Mouse (Mus musculus): Measurements from ENCODE around the gene Fblim1.

DNA sequence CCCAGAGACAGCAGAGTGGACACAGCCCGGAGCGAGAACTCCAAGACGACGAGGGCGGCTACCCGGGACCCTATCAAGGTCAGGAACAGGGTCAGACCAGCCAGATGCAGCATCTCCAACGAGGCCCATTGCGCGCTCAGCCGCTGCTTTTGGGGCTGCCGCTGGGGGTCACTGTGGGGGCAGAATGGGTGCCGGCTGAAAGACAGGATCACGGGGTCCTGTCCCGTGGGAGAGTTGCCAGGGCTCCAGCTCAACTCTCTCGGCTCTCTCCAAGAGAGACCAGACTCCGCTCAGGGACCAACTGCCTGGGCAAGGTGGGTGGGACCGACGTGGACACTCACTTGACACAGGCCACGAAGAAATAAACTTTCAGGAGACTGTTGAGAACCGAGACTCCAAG, 11.4 kb upstream of the Fblim1 start:
- TF ChIP-seq POLR2A (IDR thresholded peaks at IDR 0.05; ENCODE audit: borderline replicate concordance, extremely low read depth, low read depth, low read length): no peak
- peak; percentile 32; the same call in 1 of the 2 replicates for TF ChIP-seq CTCF (IDR thresholded peaks at IDR 0.05; ENCODE audit: insufficient read depth, low read length)

Data from lung, adult 2 months (tissue).